Mouse (Mus musculus): ENCODE results near the gene Arhgap15.

DNA sequence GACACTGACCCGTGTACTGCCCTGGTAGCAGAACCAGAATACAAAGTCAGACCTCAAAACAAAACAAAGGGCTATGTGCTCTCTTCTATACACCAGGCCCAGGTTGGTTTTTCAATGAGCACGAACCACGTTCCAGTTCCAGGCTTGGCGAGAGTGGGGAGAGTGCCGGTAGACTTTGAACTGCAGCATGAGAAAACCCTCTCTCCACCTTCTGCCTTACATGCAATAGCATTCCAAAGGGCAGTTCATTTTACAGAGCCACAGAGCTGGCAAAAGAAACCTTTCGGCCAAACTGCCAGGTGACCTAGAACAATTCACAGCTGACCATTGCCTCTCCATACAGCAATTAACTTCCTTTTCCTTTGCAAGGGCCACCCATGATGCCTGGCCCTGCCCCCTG is 353.7 kb downstream of the Arhgap15 start:
- TF ChIP-seq CTCF (IDR thresholded peaks at IDR 0.05; ENCODE audit: low read depth) (no peak), EP300 (IDR thresholded peaks at IDR 0.05; ENCODE audit: low read depth) (no peak)
